Mouse (Mus musculus) liver, embryonic 14.5 days (tissue): ENCODE results near the gene Rhbdl3. TPM values are rescaled to one million over a fixed set of nuclear protein-coding genes. Genes with fewer than 3 reads are reported as not detected.

Source experiments
- ATAC-seq: fragments of 200-750 bp; cut with Nextera tagmentation; 2 replicates; pipeline ENCODE4 v1.8.0; 2017; ENCODE audit warnings: moderate number of reproducible peaks, mild to moderate bottlenecking, moderate library complexity; ENCODE audit not compliant: insufficient read depth
- DNase-seq, 3 experiments: peaks; one replicate each; pipeline ENCODE4 v3.0.0-alpha.2; 2012 to 2013; ENCODE audit warnings: low read depth in 3 of 3, low spot score in 3 of 3
- H3K27ac ChIP-seq: fragments of 300-500 bp; sonication (generic); 2 replicates; pipeline ENCODE4 v1.5.1; 2014; ENCODE audit warnings: moderate library complexity, mild to moderate bottlenecking, control low read depth, inconsistent platforms
- H3K27me3 ChIP-seq: fragments of 300-500 bp; sonication (generic); 2 replicates; pipeline ENCODE4 v1.6.1; 2014; ENCODE audit warnings: mild to moderate bottlenecking, low read length, moderate library complexity; ENCODE audit not compliant: control insufficient read depth, insufficient read depth
- H3K36me3 ChIP-seq: fragments of 300-500 bp; sonication (generic); replicated peaks from 2 replicates; pipeline ENCODE4 v1.6.1; 2014; ENCODE audit warnings: low read depth; ENCODE audit not compliant: control insufficient read depth, insufficient read depth
- H3K4me1 ChIP-seq, 2 experiments: fragments of 200-500 bp in 1 of 2; fragments of 300-500 bp in 1 of 2; sonication (generic) in 1 of 2; replicated peaks; 2 replicates each; pipeline ENCODE4 v1.6.1; 2012 to 2014; ENCODE audit warnings: antibody characterized with exemption in 1 of 2, inconsistent platforms in 1 of 2, low read length in 1 of 2; ENCODE audit not compliant: control insufficient read depth in 2 of 2, insufficient read depth in 2 of 2
- H3K4me2 ChIP-seq: fragments of 300-500 bp; sonication (generic); 2 replicates; pipeline ENCODE4 v1.6.1; 2014; ENCODE audit warnings: low read depth, mild to moderate bottlenecking, control low read depth, moderate library complexity
- H3K4me3 ChIP-seq, 2 experiments: fragments of 200-500 bp in 1 of 2; fragments of 300-500 bp in 1 of 2; sonication (generic) in 1 of 2; 2 replicates each; pipeline ENCODE4 v1.5.1; 2012 to 2014; ENCODE audit warnings: low read depth in 2 of 2, low read length in 2 of 2, mild to moderate bottlenecking in 2 of 2, control low read depth in 1 of 2, inconsistent platforms in 1 of 2, moderate library complexity in 1 of 2; ENCODE audit not compliant: insufficient read depth in 1 of 2
- H3K9ac ChIP-seq: fragments of 300-500 bp; sonication (generic); replicated peaks from 2 replicates; pipeline ENCODE4 v1.6.1; 2014; ENCODE audit warnings: mild to moderate bottlenecking, control low read depth, moderate library complexity
- H3K9me3 ChIP-seq: fragments of 300-500 bp; sonication (generic); 2 replicates; pipeline ENCODE4 v1.6.1; 2016; ENCODE audit warnings: low read length, mixed read lengths; ENCODE audit not compliant: control insufficient read depth
- CTCF ChIP-seq: IDR thresholded peaks from 2 replicates; pipeline ENCODE4 v1.5.1; 2016; ENCODE audit warnings: antibody characterized with exemption, low read depth, control low read depth
- EP300 ChIP-seq: IDR thresholded peaks from 2 replicates; pipeline ENCODE4 v1.6.1; 2016; ENCODE audit warnings: antibody characterized with exemption, low read depth
- WGBS: fragments of 180-500 bp; shearing (Covaris S2); extraction: QIAGEN DNeasy Blood & Tissue Kit; methylation state at CpG from one replicate; pipeline ENCODE4 v1.1.7; 2014; ENCODE audit not compliant: insufficient replicate concordance; 5-methylcytosine and 5-hydroxymethylcytosine counted together
- polyA plus RNA-seq, 2 experiments: library from polyadenylated mRNA; depleted of rRNA in 1 of 2; stranded (reverse) in 1 of 2; unstranded in 1 of 2; fragments of >200 nt; fragmentation: Nextera tagmentation in 1 of 2; extraction: Ambion mirVana in 1 of 2; gene quantifications; 2 replicates each; pipeline versions ENCODE4 v1.2.1 to v1.2.3; 2012 to 2014

The Rhbdl3 gene
- polyA plus RNA-seq, 2 experiments = 0.03 to 0.04 TPM

DNA sequence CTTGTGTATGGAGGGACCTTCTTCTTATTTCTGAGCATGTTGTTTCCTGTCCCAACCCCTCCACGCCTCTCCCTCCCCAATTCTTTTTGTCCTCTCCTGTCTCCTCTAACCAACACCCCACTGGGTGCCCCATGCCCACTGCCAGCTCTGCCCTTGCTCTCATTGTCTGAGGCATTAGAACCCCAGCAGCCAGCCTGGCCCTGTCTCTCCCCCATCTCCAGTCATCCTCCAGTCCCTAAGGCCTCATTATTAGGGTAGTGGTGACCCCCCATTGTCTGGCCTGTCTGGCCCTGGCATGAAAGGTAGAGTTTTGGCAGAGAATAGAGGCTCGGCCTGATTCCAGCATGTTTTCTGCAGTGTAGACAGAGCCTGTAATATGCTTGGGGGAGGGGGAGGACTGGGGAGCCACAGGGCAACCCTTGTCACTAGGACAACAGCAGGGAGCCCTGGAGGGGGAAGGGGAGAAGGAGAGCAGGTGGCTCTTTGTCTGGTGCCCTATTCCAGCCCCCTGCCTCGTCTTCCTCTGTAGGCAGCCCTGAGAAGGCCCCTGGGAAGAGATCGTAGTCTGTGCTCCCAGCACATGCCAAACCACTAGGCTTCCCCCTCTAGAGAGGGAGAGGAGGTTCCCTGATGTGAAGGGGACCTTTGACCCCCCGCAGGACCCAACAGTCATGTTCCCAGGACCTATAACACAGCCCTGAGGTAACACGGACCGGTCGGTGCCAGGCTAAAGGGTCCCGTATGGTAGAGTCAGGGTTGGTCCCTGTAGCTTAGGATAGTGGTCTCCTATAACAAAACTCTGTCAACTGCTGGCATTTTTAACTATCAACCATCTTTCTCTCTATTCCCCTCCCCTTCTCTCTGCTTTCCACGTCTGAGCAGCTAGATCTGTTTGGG, 15.3 kb downstream of the Rhbdl3 start:
- no peak for ATAC-seq
- WGBS = 55% methylated on average over 10 of the region's 10 CpGs

DNA sequence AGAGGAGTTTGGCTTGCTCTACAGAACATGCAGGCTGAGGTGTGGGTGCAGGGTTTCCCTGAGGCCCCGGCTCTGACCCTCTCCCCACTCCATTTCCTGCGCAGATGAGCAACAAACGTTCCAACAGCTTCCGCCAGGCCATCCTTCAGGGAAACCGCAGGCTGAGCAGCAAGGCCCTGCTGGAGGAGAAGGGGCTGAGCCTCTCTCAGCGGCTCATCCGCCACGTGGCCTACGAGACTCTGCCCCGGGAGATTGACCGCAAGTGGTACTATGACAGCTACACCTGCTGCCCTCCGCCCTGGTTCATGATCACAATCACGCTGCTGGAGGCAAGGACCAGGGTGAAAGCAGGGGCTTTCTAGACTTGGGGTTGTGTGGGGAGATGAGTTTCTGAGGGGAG, 22.5 kb downstream of the Rhbdl3 start:
- no peaks in the 10 kb centered on the region; a peak in 1 of 4 replicates for H3K4me1 ChIP-seq
- H3K9me3 ChIP-seq = no peaks in the 10 kb centered on the region
- TF ChIP-seq EP300 (no peak), CTCF (no peak)
- ATAC-seq (no peak), DNase-seq (no peak)
- H3K27ac ChIP-seq = no peak overlapping the region
- H3K4me3 ChIP-seq = no peak overlapping the region
- H3K9ac ChIP-seq = no peak overlapping the region
- no peak overlapping the region for H3K4me2 ChIP-seq
- WGBS = 36% methylated on average over 13 of the region's 13 CpGs
- no peaks in the 10 kb centered on the region for H3K36me3 ChIP-seq
- H3K27me3 ChIP-seq = no peaks in the 10 kb centered on the region

More for the DNA sequence above, 15.3 kb downstream of the Rhbdl3 start:
- DNase-seq = no peak
- TF ChIP-seq EP300 (no peak), CTCF (no peak)
- H3K27me3 ChIP-seq = no peaks in the 10 kb centered on the region; the same call in 1 of the 2 replicates
- H3K9me3 ChIP-seq = no peaks in the 10 kb centered on the region
- H3K36me3 ChIP-seq = no peaks in the 10 kb centered on the region
- H3K4me2 ChIP-seq = no peak overlapping the region
- H3K4me1 ChIP-seq = no peaks in the 10 kb centered on the region
- no peak overlapping the region for H3K27ac ChIP-seq
- no peak overlapping the region for H3K4me3 ChIP-seq
- H3K9ac ChIP-seq = no peak overlapping the region

DNA sequence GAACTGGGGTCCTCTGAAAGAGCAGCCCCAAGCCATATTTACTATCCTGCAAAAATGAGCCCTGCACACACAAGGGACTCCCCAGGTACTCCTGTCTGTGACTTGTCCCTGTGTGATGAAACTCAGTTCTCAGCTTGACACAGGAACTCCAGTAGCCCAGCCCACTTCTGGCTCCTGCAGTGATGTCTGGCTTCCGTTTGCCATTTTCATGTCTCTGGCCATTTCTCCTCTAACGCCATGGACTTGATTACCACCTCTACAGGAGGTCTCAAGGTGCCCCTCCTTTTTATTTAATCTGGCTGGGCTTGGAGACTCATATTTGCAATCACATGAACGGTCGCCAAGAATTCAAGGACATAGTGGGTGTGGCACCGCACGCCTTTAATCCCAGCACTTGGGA, 23.9 kb downstream of the Rhbdl3 start:
- TF ChIP-seq EP300 (no peak), CTCF (no peak)
- ATAC-seq (no peak), DNase-seq (no peak)
- no peak overlapping the region for H3K27ac ChIP-seq
- no peaks in the 10 kb centered on the region for H3K9me3 ChIP-seq
- no peaks in the 10 kb centered on the region for H3K36me3 ChIP-seq
- H3K27me3 ChIP-seq = no peaks in the 10 kb centered on the region
- H3K4me1 ChIP-seq = no peaks in the 10 kb centered on the region; a peak in 1 of 4 replicates
- H3K4me3 ChIP-seq = no peak overlapping the region
- H3K9ac ChIP-seq = no peak overlapping the region
- WGBS = 65% methylated on average over 6 of the region's 6 CpGs
- H3K4me2 ChIP-seq = no peak overlapping the region

DNA sequence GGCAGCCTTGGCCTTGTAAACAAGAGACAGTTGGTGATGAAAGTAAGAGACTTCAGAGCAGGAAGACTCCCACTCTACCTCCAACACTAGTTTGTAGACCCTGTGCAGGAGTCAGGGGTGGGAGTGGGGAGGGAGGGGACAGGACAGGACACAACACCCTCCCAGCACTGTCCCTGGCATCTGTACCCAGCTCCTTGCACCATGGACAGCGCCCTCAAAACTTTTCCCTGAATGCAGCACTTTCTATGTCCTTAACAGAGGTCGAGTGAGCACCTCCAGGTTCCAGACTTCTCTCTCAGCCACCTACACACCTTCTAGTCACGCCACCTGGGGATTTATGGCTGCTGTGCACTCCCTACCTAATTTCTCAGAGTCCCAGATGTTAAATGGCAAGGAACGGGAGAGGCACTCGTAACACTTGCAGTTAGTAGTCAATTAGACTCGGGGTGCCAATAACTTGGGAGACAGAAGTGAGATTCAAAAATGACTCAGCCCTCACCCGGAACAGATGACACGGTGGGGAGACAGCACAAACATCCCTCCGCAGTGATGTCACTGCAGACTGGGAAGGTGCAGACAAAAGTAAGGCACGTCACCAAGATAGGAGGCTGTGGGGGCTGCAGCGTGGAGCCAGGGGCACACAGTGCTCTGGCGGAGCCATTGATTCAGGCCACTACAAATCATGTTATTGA, 32.1 kb downstream of the Rhbdl3 start:
- DNase-seq = no peak
- 47% methylated on average over 12 of the region's 12 CpGs for WGBS
- ATAC-seq = no peak
- Histone ChIP-seq H3K27ac (no peak overlapping the region), H3K9me3 (no peaks in the 10 kb centered on the region), H3K36me3 (no peaks in the 10 kb centered on the region), H3K27me3 (no peaks in the 10 kb centered on the region), H3K4me2 (no peak overlapping the region), H3K4me3 (no peak overlapping the region), H3K4me1 (no peaks in the 10 kb centered on the region), H3K9ac (no peak overlapping the region)
- no peak for TF ChIP-seq EP300
- TF ChIP-seq CTCF = no peak
